19 mouse cellular contexts compared by ENCODE assay signal in genomic region chr5:139390324-139391119, GRCm38 (mm10). TPM values are rescaled to one million over a fixed set of nuclear protein-coding genes. Genes with fewer than 3 reads are reported as not detected.
DNase-seq lines count a peak whose midpoint lies in the region; ATAC-seq and TF ChIP-seq lines count a peak whose summit lies in the region.
"Not testable (repeated sequence)": the region's sequence is repeated elsewhere in the genome, so short reads cannot be mapped to it uniquely, and the experiment has no call there.
"Had no signal": no experiment of that assay in that cellular context is flagged by ENCODE, and none has a peak within 500 bp of the region (broad histone marks: within the 10 kb centered on the region; RNA-seq: fewer than 3 reads in every experiment).

No protein-coding gene starts in this region.

- not testable (repeated sequence) for TF ChIP-seq CTCF in cortical plate, adult 2 months (IDR thresholded peaks at IDR 0.05; ENCODE audit: extremely low read depth, insufficient read depth, low read length); gastrocnemius, adult 2 months (IDR thresholded peaks at IDR 0.05); kidney, adult 2 months (conservative IDR thresholded peaks at IDR 0.05; ENCODE audit: insufficient read depth, insufficient read length, low read depth, low read length); liver, postnatal 0 days (IDR thresholded peaks at IDR 0.05; ENCODE audit: low read depth)

- not testable (repeated sequence) for H3K9me3 ChIP-seq in heart, embryonic 16.5 days (replicated peaks; ENCODE audit: control insufficient read depth, low read length); liver, postnatal 0 days (ENCODE audit: low read length); neural tube, embryonic 13.5 days; stomach, embryonic 16.5 days (replicated peaks; ENCODE audit: control insufficient read depth, low read length)

- 0 out of 2 replicates have a peak overlapping the region, but pooled peaks have one; percentile 16 for H3K9ac ChIP-seq in heart, embryonic 16.5 days (ENCODE audit: low read length)
- H3K9ac ChIP-seq in liver, postnatal 0 days (replicated peaks) = peak overlapping the region; percentile 72
- H3K9ac ChIP-seq in neural tube, embryonic 13.5 days = not testable (repeated sequence)
- 0 out of 2 replicates have a peak overlapping the region, but pooled peaks have one; percentile 19 for H3K9ac ChIP-seq in stomach, embryonic 16.5 days (ENCODE audit: low read length)

- H3K27me3 ChIP-seq in heart, embryonic 16.5 days (ENCODE audit: control insufficient read depth, insufficient read depth, low read length); kidney, adult 2 months (replicated peaks; ENCODE audit: control insufficient read depth, insufficient read depth, low read length); liver, postnatal 0 days (ENCODE audit: insufficient read depth, low read length); neural tube, embryonic 13.5 days; stomach, embryonic 16.5 days (ENCODE audit: control insufficient read depth, insufficient read depth, low read length): not testable (repeated sequence)

- not testable (repeated sequence) for TF ChIP-seq POLR2A in cortical plate, adult 2 months (IDR thresholded peaks at IDR 0.05; ENCODE audit: extremely low read depth, insufficient read depth, low read length); kidney, adult 2 months (IDR thresholded peaks at IDR 0.05; ENCODE audit: low read depth, low read length)

- DNase-seq in gastrocnemius, adult 2 months; kidney, adult 2 months; liver, postnatal 0 days: not testable (repeated sequence)
- peak; percentile 58 for DNase-seq in liver

- intact Hi-C loops in gastrocnemius, adult 2 months (cut with DNase I) = not testable (repeated sequence)

- 68% methylated on average over 5 of the region's 5 CpGs for WGBS in heart, embryonic 16.5 days
- 77% methylated on average over 5 of the region's 5 CpGs for WGBS in kidney, adult 2 months
- 51% methylated on average over 5 of the region's 5 CpGs for WGBS in liver, postnatal 0 days (ENCODE audit: insufficient replicate concordance)
- 84% methylated on average over 5 of the region's 5 CpGs for WGBS in neural tube, embryonic 13.5 days
- WGBS in stomach, embryonic 16.5 days = 74% methylated on average over 5 of the region's 5 CpGs

- not testable (repeated sequence) for TF ChIP-seq EP300 in liver, postnatal 0 days (IDR thresholded peaks at IDR 0.05; ENCODE audit: low read depth)

- not testable (repeated sequence) for H3K4me2 ChIP-seq in heart, embryonic 16.5 days (ENCODE audit: low read depth, low read length); neural tube, embryonic 13.5 days; stomach, embryonic 16.5 days (ENCODE audit: low read depth, low read length)
- peak overlapping the region; percentile 79 for H3K4me2 ChIP-seq in liver, postnatal 0 days (ENCODE audit: low read depth, low read length)

- H3K4me1 ChIP-seq in cortical plate, adult 2 months (ENCODE audit: control insufficient read depth, insufficient read depth, low read length) = peaks cover 15% of the 10 kb centered on the region
- H3K4me1 ChIP-seq in heart, embryonic 16.5 days (ENCODE audit: control insufficient read depth, insufficient read depth, low read length) = peaks cover 38% of the 10 kb centered on the region
- H3K4me1 ChIP-seq in kidney, adult 2 months (ENCODE audit: control insufficient read depth, insufficient read depth, low read length) = peaks cover 32% of the 10 kb centered on the region
- peaks cover 66% of the 10 kb centered on the region for H3K4me1 ChIP-seq in liver, postnatal 0 days (ENCODE audit: insufficient read depth)
- peaks cover 44% of the 10 kb centered on the region for H3K4me1 ChIP-seq in neural tube, embryonic 13.5 days (replicated peaks)
- peaks cover 21% of the 10 kb centered on the region for H3K4me1 ChIP-seq in stomach, embryonic 16.5 days (ENCODE audit: control insufficient read depth, insufficient read depth, low read length)

- peaks cover 11% of the 10 kb centered on the region for H3K36me3 ChIP-seq in heart, embryonic 16.5 days (ENCODE audit: control insufficient read depth, insufficient read depth)
- H3K36me3 ChIP-seq in kidney, adult 2 months (ENCODE audit: control insufficient read depth, insufficient read depth, low read length); neural tube, embryonic 13.5 days; stomach, embryonic 16.5 days (ENCODE audit: control insufficient read depth, insufficient read depth, low read length): not testable (repeated sequence)
- H3K36me3 ChIP-seq in liver, postnatal 0 days (replicated peaks; ENCODE audit: insufficient read depth, low read length) = peaks cover 55% of the 10 kb centered on the region

- not testable (repeated sequence) for H3K4me3 ChIP-seq in cortical plate, adult 2 months (ENCODE audit: insufficient read depth, low read length); heart, embryonic 16.5 days (ENCODE audit: low read length); kidney, adult 2 months (ENCODE audit: insufficient read depth, low read depth, low read length); neural tube, embryonic 13.5 days; stomach, embryonic 16.5 days (replicated peaks; ENCODE audit: low read length)
- H3K4me3 ChIP-seq in gastrocnemius, adult 2 months = peak overlapping the region; percentile 60
- H3K4me3 ChIP-seq in liver, postnatal 0 days (ENCODE audit: low read depth, low read length) = peak overlapping the region; percentile 49

- H3K27ac ChIP-seq in cortical plate, adult 2 months (ENCODE audit: insufficient read depth, low read length) = peak overlapping the region; percentile 94
- peak overlapping the region; percentile 94 for H3K27ac ChIP-seq in gastrocnemius, adult 2 months
- not testable (repeated sequence) for H3K27ac ChIP-seq in heart, embryonic 16.5 days (ENCODE audit: low read length); stomach, embryonic 16.5 days (ENCODE audit: low read length)
- H3K27ac ChIP-seq in kidney, adult 2 months (ENCODE audit: insufficient read depth, low read depth, low read length) = peak overlapping the region; percentile 10
- H3K27ac ChIP-seq in liver, postnatal 0 days (ENCODE audit: low read depth) = peak overlapping the region; percentile 99
- peak overlapping the region; percentile 61; the same call in 1 of the 2 replicates for H3K27ac ChIP-seq in neural tube, embryonic 13.5 days (replicated peaks)

- not testable (repeated sequence) for ATAC-seq in heart, embryonic 16.5 days (replicated peaks; ENCODE audit: extremely low read depth, insufficient read depth, low FRiP score); neural tube, embryonic 13.5 days (ENCODE audit: low read depth); stomach, embryonic 16.5 days (ENCODE audit: insufficient read depth, low FRiP score)
- ATAC-seq in liver, postnatal 0 days = peak; percentile 22

RNA-seq across cellular contexts. Expression of gene Gpr146, which starts 13.0 kb away (rescaled TPM):
- 15.3 and 16.3 TPM in 2 replicates for polyA plus RNA-seq in cortical plate, adult 2 months (2012; rRNA removed)
- 10 to 100 TPM; 26.5 to 41.2 TPM for total RNA-seq in gastrocnemius, adult 2 months (2021)
- 17.1 and 17.2 TPM in 2 replicates for polyA plus RNA-seq in heart, embryonic 16.5 days (2015; fragmentation: Nextera tagmentation; extraction: Ambion mirVana)
- polyA plus RNA-seq in kidney, adult 2 months (2012; rRNA removed) = 39.1 and 43.0 TPM in 2 replicates
- 14.5 and 14.7 TPM in 2 replicates for polyA plus RNA-seq in liver, postnatal 0 days (2015; fragmentation: Nextera tagmentation; extraction: Ambion mirVana)
- polyA plus RNA-seq in neural tube, embryonic 13.5 days (2015; fragmentation: Nextera tagmentation; extraction: Ambion mirVana) = 1.8 and 1.9 TPM in 2 replicates
- polyA plus RNA-seq in stomach, embryonic 16.5 days (2015; fragmentation: Nextera tagmentation; extraction: Ambion mirVana) = 3.1 and 4.2 TPM in 2 replicates

RNA-seq across cellular contexts. Expression of gene C130050O18Rik, which starts 14.6 kb away (rescaled TPM):
- 0.44 TPM in 2 replicates for polyA plus RNA-seq in cortical plate, adult 2 months (2012; rRNA removed)
- under 1 TPM; 0.15 to 0.33 TPM for total RNA-seq in gastrocnemius, adult 2 months (2021)
- polyA plus RNA-seq in heart, embryonic 16.5 days (2015; fragmentation: Nextera tagmentation; extraction: Ambion mirVana) = 0.43 and 0.66 TPM in 2 replicates
- polyA plus RNA-seq in kidney, adult 2 months (2012; rRNA removed) = 3.0 and 4.3 TPM in 2 replicates
- 1.9 and 2.0 TPM in 2 replicates for polyA plus RNA-seq in liver, postnatal 0 days (2015; fragmentation: Nextera tagmentation; extraction: Ambion mirVana)
- polyA plus RNA-seq in neural tube, embryonic 13.5 days (2015; fragmentation: Nextera tagmentation; extraction: Ambion mirVana) = 0.38 and 0.39 TPM in 2 replicates
- polyA plus RNA-seq in stomach, embryonic 16.5 days (2015; fragmentation: Nextera tagmentation; extraction: Ambion mirVana) = 0.80 and 1.2 TPM in 2 replicates

RNA-seq across cellular contexts. Expression of gene Gper1, which starts 32.4 kb away (rescaled TPM):
- polyA plus RNA-seq in cortical plate, adult 2 months (2012; rRNA removed) = 4.7 and 4.8 TPM in 2 replicates
- total RNA-seq in gastrocnemius, adult 2 months (2021) = 1 to 10 TPM; 1.3 to 2.7 TPM
- polyA plus RNA-seq in heart, embryonic 16.5 days (2015; fragmentation: Nextera tagmentation; extraction: Ambion mirVana) = 3.0 and 4.0 TPM in 2 replicates
- polyA plus RNA-seq in kidney, adult 2 months (2012; rRNA removed) = 2.7 and 3.8 TPM in 2 replicates
- 0.09 and 0.11 TPM in 2 replicates for polyA plus RNA-seq in liver, postnatal 0 days (2015; fragmentation: Nextera tagmentation; extraction: Ambion mirVana)
- 8.5 and 9.9 TPM in 2 replicates for polyA plus RNA-seq in neural tube, embryonic 13.5 days (2015; fragmentation: Nextera tagmentation; extraction: Ambion mirVana)
- 2.9 and 3.6 TPM in 2 replicates for polyA plus RNA-seq in stomach, embryonic 16.5 days (2015; fragmentation: Nextera tagmentation; extraction: Ambion mirVana)
- total RNA-seq: hematopoietic stem cell, adult 5-6 weeks had no signal

RNA-seq across cellular contexts. Expression of gene Cyp2w1, which starts 38.1 kb away (rescaled TPM):
- polyA plus RNA-seq in cortical plate, adult 2 months (2012; rRNA removed) = not detected in 2 replicates
- not detected for total RNA-seq in gastrocnemius, adult 2 months (2021)
- polyA plus RNA-seq in heart, embryonic 16.5 days (2015; fragmentation: Nextera tagmentation; extraction: Ambion mirVana) = not detected in 2 replicates
- not detected in 2 replicates for polyA plus RNA-seq in kidney, adult 2 months (2012; rRNA removed)
- not detected in 2 replicates for polyA plus RNA-seq in liver, postnatal 0 days (2015; fragmentation: Nextera tagmentation; extraction: Ambion mirVana)
- not detected in 2 replicates for polyA plus RNA-seq in neural tube, embryonic 13.5 days (2015; fragmentation: Nextera tagmentation; extraction: Ambion mirVana)
- 11.4 and 11.5 TPM in 2 replicates for polyA plus RNA-seq in stomach, embryonic 16.5 days (2015; fragmentation: Nextera tagmentation; extraction: Ambion mirVana)
- total RNA-seq: adrenal gland, postnatal 36 days; ES-E14; gastrocnemius, postnatal 10 days; heart, adult 8-10 months; hematopoietic stem cell, adult 5-6 weeks; layer of hippocampus, adult 8-10 months; left cerebral cortex, adult 18-20 months; monocyte, adult 5-6 weeks; neutrophil, adult 5-6 weeks had no signal
- polyA plus RNA-seq: midbrain, embryonic 11.5 days; urinary bladder, adult 2 months had no signal

RNA-seq across cellular contexts. Expression of gene Cox19, which starts 39.3 kb away (rescaled TPM):
- polyA plus RNA-seq in cortical plate, adult 2 months (2012; rRNA removed) = 90.2 and 92.7 TPM in 2 replicates
- total RNA-seq in gastrocnemius, adult 2 months (2021) = 10 to 100 TPM; 48.7 to 69.6 TPM
- 75.7 and 75.8 TPM in 2 replicates for polyA plus RNA-seq in heart, embryonic 16.5 days (2015; fragmentation: Nextera tagmentation; extraction: Ambion mirVana)
- polyA plus RNA-seq in kidney, adult 2 months (2012; rRNA removed) = 114 and 125 TPM in 2 replicates
- polyA plus RNA-seq in liver, postnatal 0 days (2015; fragmentation: Nextera tagmentation; extraction: Ambion mirVana) = 34.4 and 37.1 TPM in 2 replicates
- polyA plus RNA-seq in neural tube, embryonic 13.5 days (2015; fragmentation: Nextera tagmentation; extraction: Ambion mirVana) = 113 and 120 TPM in 2 replicates
- polyA plus RNA-seq in stomach, embryonic 16.5 days (2015; fragmentation: Nextera tagmentation; extraction: Ambion mirVana) = 107 and 114 TPM in 2 replicates
